Mouse (Mus musculus) intestine, postnatal 0 days (tissue): ENCODE results near the gene Ifitm7. TPM values are rescaled to one million over a fixed set of nuclear protein-coding genes. Genes with fewer than 3 reads are reported as not detected.

Experiments
- ATAC-seq: fragments of 200-750 bp; cut with Nextera tagmentation; 2 replicates; pipeline ENCODE4 v1.8.0; 2017; ENCODE audit warnings: mild to moderate bottlenecking, moderate TSS enrichment, moderate library complexity
- H3K27ac ChIP-seq: fragments of 300-500 bp; sonication (generic); 2 replicates; pipeline ENCODE4 v1.5.1; 2014; ENCODE audit warnings: mild to moderate bottlenecking, low read depth, low read length, moderate library complexity
- H3K27me3 ChIP-seq: fragments of 300-500 bp; sonication (generic); replicated peaks from 2 replicates; pipeline ENCODE4 v1.6.1; 2014; ENCODE audit warnings: low read length, mixed read lengths; ENCODE audit not compliant: control insufficient read depth, insufficient read depth
- H3K36me3 ChIP-seq: fragments of 300-500 bp; sonication (generic); 2 replicates; pipeline ENCODE4 v1.6.1; 2014; ENCODE audit warnings: mild to moderate bottlenecking, moderate library complexity; ENCODE audit not compliant: control insufficient read depth, insufficient read depth
- H3K4me1 ChIP-seq: fragments of 300-500 bp; sonication (generic); replicated peaks from 2 replicates; pipeline ENCODE4 v1.6.1; 2014; ENCODE audit warnings: antibody characterized with exemption, low read length, mixed read lengths; ENCODE audit not compliant: control insufficient read depth, insufficient read depth
- H3K4me2 ChIP-seq: fragments of 300-500 bp; sonication (generic); replicated peaks from 2 replicates; pipeline ENCODE4 v1.6.1; 2014; ENCODE audit warnings: low read depth, mild to moderate bottlenecking, moderate library complexity
- H3K4me3 ChIP-seq: fragments of 300-500 bp; sonication (generic); 2 replicates; pipeline ENCODE4 v1.5.1; 2014; ENCODE audit warnings: low read depth, low read length
- H3K9ac ChIP-seq: fragments of 300-500 bp; sonication (generic); 2 replicates; pipeline ENCODE4 v1.6.1; 2014; ENCODE audit warnings: mild to moderate bottlenecking, low read depth, low read length
- H3K9me3 ChIP-seq: fragments of 300-500 bp; sonication (generic); 2 replicates; pipeline ENCODE4 v1.6.1; 2016; ENCODE audit warnings: mixed run types; ENCODE audit not compliant: control insufficient read depth
- CTCF ChIP-seq: sonication (generic); IDR thresholded peaks from 2 replicates; pipeline ENCODE4 v1.5.1; 2016; ENCODE audit warnings: low read depth, mild to moderate bottlenecking, control low read depth, antibody characterized with exemption, moderate library complexity
- WGBS: fragments of 180-500 bp; shearing (Covaris S2); extraction: QIAGEN DNeasy Blood & Tissue Kit; methylation state at CpG from one replicate; pipeline ENCODE4 v1.1.7; 2014; 5-methylcytosine and 5-hydroxymethylcytosine counted together
- polyA plus RNA-seq: library from polyadenylated mRNA; unstranded; fragments of >200 nt; fragmentation: Nextera tagmentation; extraction: Ambion mirVana; gene quantifications from 2 replicates; pipeline ENCODE4 v1.2.1, GENCODE M21; 2015

The Ifitm7 gene
- polyA plus RNA-seq, 1 experiment from 2014 or later = not detected

DNA sequence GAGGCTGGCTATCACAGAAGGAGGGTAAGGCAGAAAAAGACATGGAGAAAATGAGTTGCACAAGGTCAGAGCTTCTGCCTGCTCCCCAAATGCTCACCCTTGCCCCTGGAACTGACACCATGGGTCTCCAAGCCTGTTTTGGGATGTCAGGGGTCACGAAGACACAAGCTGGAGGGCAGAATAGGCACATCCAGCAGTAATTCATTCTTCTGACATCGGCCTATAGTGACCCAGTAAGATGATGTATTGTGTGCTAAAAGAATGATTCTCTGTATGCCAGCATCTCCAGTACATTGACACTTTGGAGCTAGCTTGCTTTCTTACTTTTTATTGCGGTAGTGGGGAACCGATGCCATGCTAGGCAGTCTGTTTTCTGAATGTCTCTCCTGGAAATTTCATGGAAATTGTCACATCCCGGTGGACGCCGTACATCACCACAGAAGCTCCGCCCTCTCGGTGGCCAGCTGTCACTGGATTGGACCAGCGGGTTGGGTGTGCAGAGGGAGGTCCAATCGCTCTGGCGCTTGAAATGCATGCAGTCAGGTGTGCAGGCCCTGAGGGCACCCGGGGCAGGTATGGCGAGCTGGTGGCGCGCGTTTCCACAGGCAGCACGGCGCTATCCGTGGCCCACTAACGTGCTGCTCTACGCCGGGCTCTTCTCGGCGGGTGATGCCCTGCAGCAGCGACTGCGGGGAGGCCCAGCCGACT lies 46.4 kb downstream of the Ifitm7 start:
- H3K27me3 ChIP-seq = no peaks in the 10 kb centered on the region
- H3K4me1 ChIP-seq = no peaks in the 10 kb centered on the region
- WGBS = 5% methylated on average over 28 of the region's 28 CpGs
- ATAC-seq = peak; percentile 98
- no peaks in the 10 kb centered on the region for H3K36me3 ChIP-seq
- no peak for TF ChIP-seq CTCF
- peak overlapping the region; percentile 94 for H3K4me2 ChIP-seq
- H3K27ac ChIP-seq = no peak overlapping the region
- H3K9me3 ChIP-seq = no peaks in the 10 kb centered on the region
- H3K9ac ChIP-seq = peak overlapping the region; percentile 54; the same call in 1 of the 2 replicates
- peak overlapping the region; percentile 54 for H3K4me3 ChIP-seq

Other genes with a start within 250 kb of the Ifitm7 start
- 22.6 and 24.2 TPM in 2 replicates for gene Rrn3, start 206.2 kb downstream of the Ifitm7 start, polyA plus RNA-seq
- 115 and 119 TPM in 2 replicates for gene Ntan1, start 168.0 kb downstream of the Ifitm7 start, polyA plus RNA-seq
- 59.5 and 61.1 TPM in 2 replicates for gene Pdxdc1, start 83.8 kb downstream of the Ifitm7 start, polyA plus RNA-seq
- gene Mpv17l, start 83.7 kb downstream of the Ifitm7 start, polyA plus RNA-seq = 5.2 and 8.6 TPM in 2 replicates
- 0.85 and 2.0 TPM in 2 replicates for gene 2900011O08Rik, start 284 bp downstream of the Ifitm7 start, polyA plus RNA-seq
- 18.5 TPM in 2 replicates for gene Nde1, start 176.4 kb upstream of the Ifitm7 start, polyA plus RNA-seq
- 7.0 and 7.8 TPM in 2 replicates for gene Marf1, start 176.5 kb upstream of the Ifitm7 start, polyA plus RNA-seq